Mouse (Mus musculus) MEL (cell line): ENCODE measurements around the gene St6galnac5. TPM values are rescaled to one million over a fixed set of nuclear protein-coding genes. Genes with fewer than 3 reads are reported as not detected.

Experiments
- DNase-seq: peaks from one replicate; pipeline ENCODE4 v3.0.0; 2011; ENCODE audit warnings: low read depth, low spot score
- H3K27ac ChIP-seq: 2 replicates; pipeline ENCODE4 v1.5.1; 2012; ENCODE audit warnings: low read depth, mild to moderate bottlenecking, control low read depth, low read length, moderate library complexity; ENCODE audit not compliant: control insufficient read depth
- H3K27me3 ChIP-seq, 2 experiments: fragments of 150-350 bp in 1 of 2; sonication (generic) in 1 of 2; 2 replicates each; pipeline ENCODE4 v1.6.1; 2012; ENCODE audit warnings: low read length in 2 of 2, mild to moderate bottlenecking in 2 of 2, improper control_type of control experiment in 1 of 2, moderate library complexity in 1 of 2; ENCODE audit not compliant: insufficient read depth in 2 of 2, control insufficient read depth in 1 of 2
- H3K36me3 ChIP-seq, 2 experiments: 2 replicates each; pipeline ENCODE4 v1.6.1; 2012 to 2014; ENCODE audit warnings: low read length in 2 of 2, improper control_type of control experiment in 1 of 2, inconsistent platforms in 1 of 2, mild to moderate bottlenecking in 1 of 2; ENCODE audit not compliant: insufficient read depth in 2 of 2, control insufficient read depth in 1 of 2
- H3K4me1 ChIP-seq, 2 experiments: fragments of 150-350 bp in 1 of 2; sonication (generic) in 1 of 2; 2 replicates each; pipeline ENCODE4 v1.6.1; 2012; ENCODE audit warnings: low read length in 2 of 2, improper control_type of control experiment in 1 of 2, mild to moderate bottlenecking in 1 of 2; ENCODE audit not compliant: insufficient read depth in 2 of 2, control insufficient read depth in 1 of 2
- H3K4me3 ChIP-seq, 2 experiments: fragments of 150-350 bp in 1 of 2; sonication (generic) in 1 of 2; 2 replicates each; pipeline ENCODE4 v1.5.1; 2012; ENCODE audit warnings: low read depth in 2 of 2, low read length in 2 of 2, mild to moderate bottlenecking in 2 of 2, moderate library complexity in 2 of 2, control low read depth in 1 of 2, improper control_type of control experiment in 1 of 2; ENCODE audit not compliant: control insufficient read depth in 1 of 2, insufficient read depth in 1 of 2
- H3K79me2 ChIP-seq: 2 replicates; pipeline ENCODE4 v1.6.1; 2012; ENCODE audit warnings: mild to moderate bottlenecking, low read length, moderate library complexity; ENCODE audit not compliant: control insufficient read depth, poor library complexity, insufficient read depth
- H3K9ac ChIP-seq: 2 replicates; pipeline ENCODE4 v1.6.1; 2012; ENCODE audit warnings: low read depth, mild to moderate bottlenecking, control low read depth, low read length, moderate library complexity; ENCODE audit not compliant: control insufficient read depth, poor library complexity, severe bottlenecking
- H3K9me3 ChIP-seq: fragments of 150-350 bp; sonication (generic); replicated peaks from 2 replicates; pipeline ENCODE4 v1.6.1; 2012; ENCODE audit warnings: mild to moderate bottlenecking, low read length, improper control_type of control experiment, moderate library complexity; ENCODE audit not compliant: insufficient read depth
- BHLHE40 ChIP-seq: IDR thresholded peaks from 2 replicates; pipeline ENCODE4 v1.6.1; 2012; ENCODE audit warnings: low read depth, mild to moderate bottlenecking, inconsistent platforms, low read length, improper control_type of control experiment, borderline replicate concordance
- CHD1 ChIP-seq: IDR thresholded peaks from 2 replicates; pipeline ENCODE4 v1.6.1; 2012; ENCODE audit warnings: low read depth, mild to moderate bottlenecking, inconsistent platforms, low read length, improper control_type of control experiment
- CTCF ChIP-seq, 3 experiments: IDR thresholded peaks in 2 of 3; conservative IDR thresholded peaks in 1 of 3; 2 replicates each; pipeline ENCODE4 v1.5.1; 2011 to 2012; ENCODE audit warnings: low read length in 3 of 3, low read depth in 2 of 3, mild to moderate bottlenecking in 2 of 3, improper control_type of control experiment in 1 of 3, inconsistent platforms in 1 of 3, mixed read lengths in 1 of 3, moderate library complexity in 1 of 3; ENCODE audit not compliant: control insufficient read depth in 1 of 3, insufficient read depth in 1 of 3, poor library complexity in 1 of 3, severe bottlenecking in 1 of 3
- E2F4 ChIP-seq: IDR thresholded peaks from 2 replicates; pipeline ENCODE4 v1.6.1; 2011; ENCODE audit warnings: low read depth, low read length, improper control_type of control experiment, borderline replicate concordance
- EP300 ChIP-seq, 2 experiments: IDR thresholded peaks; 2 replicates each; pipeline ENCODE4 v1.6.1; 2011; ENCODE audit warnings: improper control_type of control experiment in 2 of 2, low read length in 2 of 2, low read depth in 1 of 2, mild to moderate bottlenecking in 1 of 2
- ETS1 ChIP-seq: IDR thresholded peaks from 2 replicates; pipeline ENCODE4 v1.6.1; 2012; ENCODE audit warnings: low read depth, mild to moderate bottlenecking, inconsistent platforms, low read length, improper control_type of control experiment, moderate library complexity
- GATA1 ChIP-seq: IDR thresholded peaks from 2 replicates; pipeline ENCODE4 v1.6.1; 2011; ENCODE audit warnings: low read depth, low read length, improper control_type of control experiment
- HCFC1 ChIP-seq: IDR thresholded peaks from 2 replicates; pipeline ENCODE4 v1.6.1; 2012; ENCODE audit warnings: low read depth, mild to moderate bottlenecking, inconsistent platforms, low read length, improper control_type of control experiment, moderate library complexity
- JUND ChIP-seq: IDR thresholded peaks from 2 replicates; pipeline ENCODE4 v1.6.1; 2011; ENCODE audit warnings: low read depth, mild to moderate bottlenecking, improper control_type of control experiment, low read length
- MAFK ChIP-seq: IDR thresholded peaks from 2 replicates; pipeline ENCODE4 v1.6.1; 2011; ENCODE audit warnings: low read depth, mild to moderate bottlenecking, low read length, improper control_type of control experiment, borderline replicate concordance
- MAX ChIP-seq: IDR thresholded peaks from 2 replicates; pipeline ENCODE4 v1.6.1; 2011; ENCODE audit warnings: low read length, improper control_type of control experiment
- MAZ ChIP-seq: IDR thresholded peaks from 2 replicates; pipeline ENCODE4 v1.6.1; 2012; ENCODE audit warnings: low read depth, mild to moderate bottlenecking, inconsistent platforms, low read length, improper control_type of control experiment
- MEF2A ChIP-seq: IDR thresholded peaks from 2 replicates; pipeline ENCODE4 v1.6.1; 2014; ENCODE audit warnings: low read depth, mild to moderate bottlenecking, inconsistent platforms, low read length, improper control_type of control experiment; ENCODE audit not compliant: poor library complexity, insufficient replicate concordance, severe bottlenecking; ENCODE audit errors: extremely low read depth
- MYC ChIP-seq: IDR thresholded peaks from 2 replicates; pipeline ENCODE4 v1.6.1; 2011; ENCODE audit warnings: low read depth, mild to moderate bottlenecking, low read length, improper control_type of control experiment, moderate library complexity
- NELFE ChIP-seq: IDR thresholded peaks from 2 replicates; pipeline ENCODE4 v1.6.1; 2011; ENCODE audit warnings: low read depth, low read length, improper control_type of control experiment
- NRF1 ChIP-seq: IDR thresholded peaks from 2 replicates; pipeline ENCODE4 v1.6.1; 2014; ENCODE audit warnings: low read depth, mild to moderate bottlenecking, inconsistent platforms, low read length, improper control_type of control experiment, moderate library complexity; ENCODE audit not compliant: poor library complexity, insufficient read depth, severe bottlenecking
- POLR2A ChIP-seq, 2 experiments: IDR thresholded peaks; 2 replicates each; pipeline ENCODE4 v1.6.1; 2011 to 2012; ENCODE audit warnings: low read length in 2 of 2, mild to moderate bottlenecking in 2 of 2, control low read depth in 1 of 2, improper control_type of control experiment in 1 of 2, low read depth in 1 of 2, moderate library complexity in 1 of 2; ENCODE audit not compliant: control insufficient read depth in 1 of 2, insufficient read depth in 1 of 2, poor library complexity in 1 of 2
- POLR2AphosphoS2 ChIP-seq: IDR thresholded peaks from 2 replicates; pipeline ENCODE4 v1.6.1; 2011; ENCODE audit warnings: low read length, improper control_type of control experiment
- RCOR1 ChIP-seq: IDR thresholded peaks from 2 replicates; pipeline ENCODE4 v1.6.1; 2012; ENCODE audit warnings: low read depth, mild to moderate bottlenecking, inconsistent platforms, low read length, improper control_type of control experiment
- SMC3 ChIP-seq: IDR thresholded peaks from 2 replicates; pipeline ENCODE4 v1.6.1; 2011; ENCODE audit warnings: low read depth, low read length, improper control_type of control experiment
- TBP ChIP-seq: IDR thresholded peaks from 2 replicates; pipeline ENCODE4 v1.8.0; 2011; ENCODE audit warnings: low read depth, low read length, improper control_type of control experiment
- TCF12 ChIP-seq: IDR thresholded peaks from 2 replicates; pipeline ENCODE4 v1.6.1; 2014; ENCODE audit warnings: low read depth, mild to moderate bottlenecking, inconsistent platforms, low read length, improper control_type of control experiment, moderate library complexity
- USF1 ChIP-seq: IDR thresholded peaks from 2 replicates; pipeline ENCODE4 v1.6.1; 2014; ENCODE audit warnings: low read depth, mild to moderate bottlenecking, inconsistent platforms, low read length, improper control_type of control experiment, moderate library complexity
- ZC3H11A ChIP-seq: IDR thresholded peaks from 2 replicates; pipeline ENCODE4 v1.6.1; 2012; ENCODE audit warnings: low read depth, mild to moderate bottlenecking, inconsistent platforms, low read length, improper control_type of control experiment
- ZKSCAN1 ChIP-seq: IDR thresholded peaks from 2 replicates; pipeline ENCODE4 v1.6.1; 2012; ENCODE audit warnings: low read depth, mild to moderate bottlenecking, inconsistent platforms, low read length, improper control_type of control experiment, moderate library complexity
- ZMIZ1 ChIP-seq: IDR thresholded peaks from 2 replicates; pipeline ENCODE4 v1.6.1; 2012; ENCODE audit warnings: low read depth, mild to moderate bottlenecking, inconsistent platforms, low read length, improper control_type of control experiment, moderate library complexity
- polyA plus RNA-seq, 2 experiments: library from polyadenylated mRNA; stranded (reverse) in 1 of 2; unstranded in 1 of 2; fragments of >175 nt in 1 of 2; fragments of >200 nt in 1 of 2; gene quantifications; 2 replicates each; pipeline versions ENCODE4 v1.2.1 to v1.2.4; 2012; ENCODE audit warnings: low replicate concordance in 2 of 2, low read depth in 1 of 2; ENCODE audit not compliant: insufficient read length in 2 of 2, insufficient read depth in 1 of 2, missing spikeins in 1 of 2
- total RNA-seq: library from RNA; depleted of rRNA; stranded (reverse); fragments of 300-350 nt; gene quantifications from 2 replicates; pipeline ENCODE4 v1.2.3, GENCODE M21; 2012

Gene St6galnac5
- total and polyA plus RNA-seq, 3 experiments = not detected

DNA sequence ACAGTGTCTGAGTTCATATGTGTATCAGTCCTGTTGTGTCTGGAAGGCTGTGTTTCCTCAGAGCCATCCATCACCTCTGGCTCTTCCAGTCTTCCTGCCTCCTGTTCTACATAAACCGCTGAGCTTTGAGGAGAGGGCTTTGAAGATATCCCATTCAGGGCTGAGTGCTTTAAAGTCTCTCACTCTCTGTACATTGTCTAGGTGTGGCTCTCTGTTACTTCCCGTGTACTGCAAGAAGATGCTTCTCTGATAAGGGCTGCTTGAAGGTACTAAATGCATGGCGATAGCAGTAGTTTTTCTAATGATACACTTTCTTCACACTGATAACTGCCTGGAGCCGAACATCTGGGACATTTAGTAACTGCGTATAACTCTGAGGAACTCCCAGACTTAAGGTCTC is 26.0 kb downstream of the St6galnac5 start:
- no peak for DNase-seq

DNA sequence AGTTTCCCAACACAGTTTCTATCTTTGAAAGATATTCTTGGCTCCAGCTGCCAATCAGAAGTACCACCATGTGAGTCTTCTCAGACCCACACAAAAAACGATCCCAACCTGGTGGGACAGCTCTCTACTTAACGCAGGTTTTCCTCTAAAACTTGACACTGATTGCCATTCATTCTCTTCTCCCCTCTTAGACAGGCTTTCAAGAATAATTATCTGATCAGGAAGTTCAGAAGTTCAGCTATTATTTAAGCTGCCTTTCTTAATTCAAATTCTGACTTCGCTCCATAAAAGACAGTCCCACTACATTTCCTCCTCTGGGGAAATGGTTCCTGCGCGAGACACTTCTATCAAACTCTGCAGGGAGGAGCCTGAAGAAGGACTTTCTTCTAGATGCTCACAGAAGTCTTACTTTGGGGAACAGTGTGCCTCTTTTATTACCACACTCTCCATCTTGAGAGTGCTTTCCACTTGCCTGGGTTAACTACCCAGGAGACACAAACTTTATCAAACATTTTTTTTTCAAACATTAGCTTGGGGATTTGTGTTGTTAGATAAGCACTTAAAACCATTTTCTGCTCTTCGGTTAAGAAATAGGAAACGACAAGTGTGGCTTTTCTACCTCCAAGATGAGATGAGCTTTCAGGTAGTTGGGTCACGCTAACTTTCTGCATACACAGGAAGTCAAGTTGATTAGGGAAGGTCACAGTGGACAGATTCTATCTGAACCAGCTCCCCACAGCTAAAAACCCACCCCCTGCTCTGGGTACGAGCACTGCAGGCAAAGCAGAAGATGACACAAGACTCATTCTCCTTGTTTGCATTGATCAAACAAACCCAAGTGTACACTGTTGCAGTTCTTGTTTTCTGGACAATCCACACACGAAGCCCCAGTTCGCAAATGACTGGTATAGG is 30.2 kb downstream of the St6galnac5 start:
- Histone ChIP-seq H3K4me1 (peaks cover 29 to 65% of the 10 kb centered on the region in 2 experiments), H3K36me3 (peaks cover 0 to 48% of the 10 kb centered on the region in 2 experiments; a peak in 2 of 4 replicates), H3K9ac (peak overlapping the region; percentile 59), H3K79me2 (no peaks in the 10 kb centered on the region), H3K9me3 (no peaks in the 10 kb centered on the region), H3K27ac (peak overlapping the region; percentile 99), H3K4me3 (peak overlapping the region; percentile 27; a peak in 3 of 4 replicates), H3K27me3 (no peaks in the 10 kb centered on the region)
- DNase-seq = peak; percentile 76
- TF ChIP-seq EP300 (IDR thresholded peaks at IDR 0.05; ENCODE audit: low read depth in 1 of 2, low read length in 2 of 2) (peak; percentile 66 to 89), USF1 (no peak), E2F4 (no peak), MAX (no peak), MAZ (no peak), ZKSCAN1 (no peak), HCFC1 (peak; percentile 36; the same call in 1 of the 2 replicates), SMC3 (no peak), TCF12 (peak; percentile 69), TBP (peak; percentile 64; the same call in 1 of the 2 replicates), CHD1 (no peak), MAFK (no peak), NELFE (no peak; the same call in 1 of the 2 replicates), POLR2AphosphoS2 (no peak), MYC (peak; percentile 70), ETS1 (peak; percentile 68; the same call in 1 of the 2 replicates), RCOR1 (peak; percentile 71), MEF2A (no peak), ZC3H11A (no peak), JUND (no peak), GATA1 (peak; percentile 63; the same call in 1 of the 2 replicates), NRF1 (no peak), ZMIZ1 (no peak)

More for the DNA sequence above, 26.0 kb downstream of the St6galnac5 start:
- H3K27me3 ChIP-seq = no peaks in the 10 kb centered on the region
- H3K9me3 ChIP-seq = no peaks in the 10 kb centered on the region
- peaks cover 31 to 50% of the 10 kb centered on the region in 2 experiments for H3K4me1 ChIP-seq
- H3K36me3 ChIP-seq = peaks cover 0 to 42% of the 10 kb centered on the region in 2 experiments; a peak in 2 of 4 replicates
- peak overlapping the region; percentile 27 for H3K27ac ChIP-seq
- 0 out of 4 replicates have a peak overlapping the region, but pooled peaks have one; percentile 3 to 16 for H3K4me3 ChIP-seq
- TF ChIP-seq CTCF (IDR thresholded peaks at IDR 0.05 in 2 of 3, conservative IDR thresholded peaks at IDR 0.05 in 1 of 3; ENCODE audit: control insufficient read depth in 1 of 3, insufficient read depth in 1 of 3, low read depth in 2 of 3, low read length in 3 of 3, poor library complexity in 1 of 3, severe bottlenecking in 1 of 3) (no peak), ZC3H11A (no peak), USF1 (no peak), POLR2A (IDR thresholded peaks at IDR 0.05; ENCODE audit: control insufficient read depth in 1 of 2, insufficient read depth in 1 of 2, low read depth in 1 of 2, low read length in 2 of 2, poor library complexity in 1 of 2) (no peak), GATA1 (peak; percentile 76), MEF2A (no peak), EP300 (IDR thresholded peaks at IDR 0.05; ENCODE audit: low read depth in 1 of 2, low read length in 2 of 2) (no peak; a peak in 1 of 4 replicates), ETS1 (0 out of 2 replicates have a peak, but pooled peaks have one; percentile 35), BHLHE40 (no peak), TBP (0 out of 2 replicates have a peak, but pooled peaks have one; percentile 9), NRF1 (no peak)
- H3K79me2 ChIP-seq = no peaks in the 10 kb centered on the region
- H3K9ac ChIP-seq = peak overlapping the region; percentile 13; the same call in 1 of the 2 replicates
